Mouse (Mus musculus) ovary, postnatal 36 days (tissue): Measurements from ENCODE around the gene Olfr106-ps.

ENCODE experiments used
- DNase-seq: peaks from one replicate; pipeline ENCODE4 v3.0.0; 2022; ENCODE audit warnings: low spot score, mixed read lengths

Gene Olfr106-ps

GRCm38 (mm10) chr17:37390093-37390492 lies at the start of gene Olfr106-ps:
Gene Olfr106-ps (plus strand): TSS chr17:37390393.
- DNase-seq = no peak

- DNase-seq = no peak
Measured at GRCm38 (mm10) chr17:37359282-37359681, 30.9 kb upstream of the Olfr106-ps start, which contains the start of gene Olfr104-ps. Gene Olfr104-ps (plus strand): TSS chr17:37359582.

- DNase-seq = no peak
Measured at GRCm38 (mm10) chr17:37378733-37379132, 11.5 kb upstream of the Olfr106-ps start, which contains the start of gene Olfr105-ps. Gene Olfr105-ps (plus strand): TSS chr17:37379033.

GRCm38 (mm10) chr17:37398926-37399325 lies 8.7 kb downstream of the Olfr106-ps start, which contains the start of gene Olfr107:
Gene Olfr107 (plus strand): TSS chr17:37399226.
- DNase-seq = no peak

- no peak for DNase-seq
Measured at GRCm38 (mm10) chr17:37413380-37413779, 23.2 kb downstream of the Olfr106-ps start.

- no peak for DNase-seq
Measured at GRCm38 (mm10) chr17:37445180-37445579, 55.0 kb downstream of the Olfr106-ps start, which contains the start of gene Olfr108. Gene Olfr108 (plus strand): TSS chr17:37445480.
